Mouse (Mus musculus): ENCODE measurements around the gene Gpr152. TPM values are rescaled to one million over a fixed set of nuclear protein-coding genes. Genes with fewer than 3 reads are reported as not detected.
A peak's percentile ranks its signal among the peaks of the same experiment; 100 is the strongest.

Gene Gpr152
- total and polyA plus RNA-seq, 3 experiments: 0.03 TPM; not detected in 2

GRCm38 (mm10) chr19:4099056-4099455 is 40.5 kb upstream of the Gpr152 start (continued):
- TF ChIP-seq ZC3H11A (IDR thresholded peaks at IDR 0.05; ENCODE audit: low read depth, low read length): peak; percentile 87
- no peak; the same call in 1 of the 2 replicates for TF ChIP-seq ELF1 (IDR thresholded peaks at IDR 0.05; ENCODE audit: low read depth, low read length)

- Histone ChIP-seq H3K9me3 (replicated peaks; ENCODE audit: insufficient read depth, low read length) (no peaks in the 10 kb centered on the region), H3K9ac (ENCODE audit: control insufficient read depth, low read depth, low read length, poor library complexity, severe bottlenecking) (peak within 1 kb of the TSS; percentile 74), H3K27me3 (ENCODE audit: control insufficient read depth in 1 of 2, insufficient read depth in 2 of 2, low read length in 2 of 2) (no peaks in the 10 kb centered on the region), H3K4me1 (ENCODE audit: control insufficient read depth in 1 of 2, insufficient read depth in 2 of 2, low read length in 2 of 2) (peaks cover 0 to 21% of the 10 kb centered on the region in 2 experiments; a peak in 3 of 4 replicates), H3K4me3 (ENCODE audit: control insufficient read depth in 1 of 2, insufficient read depth in 1 of 2, low read depth in 2 of 2, low read length in 2 of 2) (peak within 1 kb of the TSS; percentile 74 to 99), H3K79me2 (ENCODE audit: control insufficient read depth, insufficient read depth, low read length, poor library complexity) (peaks cover 8% of the 10 kb centered on the region), H3K27ac (ENCODE audit: control insufficient read depth, low read depth, low read length) (peak within 1 kb of the TSS; percentile 44), H3K36me3 (ENCODE audit: control insufficient read depth in 1 of 2, insufficient read depth in 2 of 2, low read length in 2 of 2) (peaks cover 0 to 13% of the 10 kb centered on the region in 2 experiments; a peak in 2 of 4 replicates)
- DNase-seq (ENCODE audit: low read depth, low spot score): peak; percentile 76
- TF ChIP-seq ZMIZ1 (IDR thresholded peaks at IDR 0.05; ENCODE audit: low read depth, low read length) (no peak; the same call in 1 of the 2 replicates), CTCF (IDR thresholded peaks at IDR 0.05 in 2 of 3, conservative IDR thresholded peaks at IDR 0.05 in 1 of 3; ENCODE audit: control insufficient read depth in 1 of 3, insufficient read depth in 1 of 3, low read depth in 2 of 3, low read length in 3 of 3, poor library complexity in 1 of 3, severe bottlenecking in 1 of 3) (no peak), POLR2AphosphoS5 (IDR thresholded peaks at IDR 0.05; ENCODE audit: borderline replicate concordance, low read depth, low read length) (no peak), MYB (IDR thresholded peaks at IDR 0.05; ENCODE audit: low read depth, low read length) (no peak), MYC (IDR thresholded peaks at IDR 0.05; ENCODE audit: low read depth, low read length) (no peak), CHD2 (IDR thresholded peaks at IDR 0.05; ENCODE audit: low read length) (no peak), ZC3H11A (IDR thresholded peaks at IDR 0.05; ENCODE audit: low read depth, low read length) (no peak), ELF1 (IDR thresholded peaks at IDR 0.05; ENCODE audit: low read depth, low read length) (no peak), MAZ (IDR thresholded peaks at IDR 0.05; ENCODE audit: low read depth, low read length) (0 out of 2 replicates have a peak, but pooled peaks have one; percentile 22), HCFC1 (IDR thresholded peaks at IDR 0.05; ENCODE audit: low read depth, low read length) (peak; percentile 17; the same call in 1 of the 2 replicates), KAT2A (conservative IDR thresholded peaks at IDR 0.05; ENCODE audit: low read depth, low read length) (no peak), BHLHE40 (IDR thresholded peaks at IDR 0.05; ENCODE audit: borderline replicate concordance, low read depth, low read length) (no peak), GABPA (IDR thresholded peaks at IDR 0.05; ENCODE audit: low read depth, low read length) (no peak), MXI1 (IDR thresholded peaks at IDR 0.05; ENCODE audit: low read depth, low read length) (peak; percentile 12), SIN3A (IDR thresholded peaks at IDR 0.05; ENCODE audit: low read length) (peak; percentile 29), NRF1 (IDR thresholded peaks at IDR 0.05; ENCODE audit: insufficient read depth, low read depth, low read length, poor library complexity, severe bottlenecking) (no peak), ZKSCAN1 (IDR thresholded peaks at IDR 0.05; ENCODE audit: low read depth, low read length) (no peak), E2F4 (IDR thresholded peaks at IDR 0.05; ENCODE audit: borderline replicate concordance, low read depth, low read length) (no peak), POLR2A (IDR thresholded peaks at IDR 0.05; ENCODE audit: control insufficient read depth in 1 of 2, insufficient read depth in 1 of 2, low read depth in 1 of 2, low read length in 2 of 2, poor library complexity in 1 of 2) (peak in 1 of 2 experiments; percentile 78; a peak in 3 of 4 replicates), SMC3 (IDR thresholded peaks at IDR 0.05; ENCODE audit: low read depth, low read length) (peak; percentile 21; the same call in 1 of the 2 replicates), POLR2AphosphoS2 (IDR thresholded peaks at IDR 0.05; ENCODE audit: low read length) (no peak), MEF2A (IDR thresholded peaks at IDR 0.05; ENCODE audit: extremely low read depth, insufficient replicate concordance, low read depth, low read length, poor library complexity, severe bottlenecking) (no peak), NELFE (IDR thresholded peaks at IDR 0.05; ENCODE audit: low read depth, low read length) (peak; percentile 34; the same call in 1 of the 2 replicates), EP300 (IDR thresholded peaks at IDR 0.05; ENCODE audit: low read depth in 1 of 2, low read length in 2 of 2) (no peak), ETS1 (IDR thresholded peaks at IDR 0.05; ENCODE audit: low read depth, low read length) (no peak), CHD1 (IDR thresholded peaks at IDR 0.05; ENCODE audit: low read depth, low read length) (no peak), RAD21 (IDR thresholded peaks at IDR 0.05; ENCODE audit: low read depth, low read length) (no peak), GATA1 (IDR thresholded peaks at IDR 0.05; ENCODE audit: low read depth, low read length) (no peak)
These were observed 39.5 kb upstream of the Gpr152 start, which contains the start of gene Pitpnm1 for GRCm38 (mm10) chr19:4099837-4100717. Gene Pitpnm1, plus strand, starts transcription at chr19:4099998.

Measured in MEL (cell line).